Mouse (Mus musculus): ENCODE measurements at regions not wholly inside any gene's neighbourhood (a gene's known extent, or its start where the extent isn't known, plus 50 kb on each side); places are given as distances from the start of the nearest gene placed in this dataset.

DNA sequence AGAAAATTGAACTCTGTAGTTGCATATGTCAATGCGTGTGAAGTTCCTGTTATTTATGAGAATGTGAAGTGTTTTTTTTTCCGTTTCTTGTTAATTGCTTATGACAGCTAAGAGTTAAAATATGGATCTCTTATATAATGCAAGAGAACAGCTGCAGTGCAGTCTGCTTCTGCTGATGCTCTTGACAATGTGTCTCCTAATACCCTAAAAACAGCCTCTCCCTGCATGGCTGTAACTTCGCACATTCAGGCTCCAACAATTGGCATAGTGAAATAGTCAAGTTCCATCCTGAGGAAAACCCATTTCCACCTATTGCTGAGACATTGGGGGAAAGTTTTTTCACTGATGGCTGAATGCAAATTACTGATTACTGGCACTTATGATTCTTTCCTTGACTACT is 640.0 kb upstream of the Pcdh17 start:
- peak in 1 of 2 experiments; percentile 4 for DNase-seq (ENCODE audit: low spot score in 2 of 2)
